Mouse (Mus musculus): ENCODE data around the gene Gm5936. TPM values are rescaled to one million over a fixed set of nuclear protein-coding genes. Genes with fewer than 3 reads are reported as not detected.
"Not testable (repeated sequence)": the region's sequence is repeated elsewhere in the genome, so short reads cannot be mapped to it uniquely, and the experiment has no call there.

Gm5936 gene
- 0.14 TPM in 1 of 2 replicates, not detected in the other for polyA plus RNA-seq (2016; fragmentation: Nextera tagmentation; extraction: Ambion mirVana)

DNA sequence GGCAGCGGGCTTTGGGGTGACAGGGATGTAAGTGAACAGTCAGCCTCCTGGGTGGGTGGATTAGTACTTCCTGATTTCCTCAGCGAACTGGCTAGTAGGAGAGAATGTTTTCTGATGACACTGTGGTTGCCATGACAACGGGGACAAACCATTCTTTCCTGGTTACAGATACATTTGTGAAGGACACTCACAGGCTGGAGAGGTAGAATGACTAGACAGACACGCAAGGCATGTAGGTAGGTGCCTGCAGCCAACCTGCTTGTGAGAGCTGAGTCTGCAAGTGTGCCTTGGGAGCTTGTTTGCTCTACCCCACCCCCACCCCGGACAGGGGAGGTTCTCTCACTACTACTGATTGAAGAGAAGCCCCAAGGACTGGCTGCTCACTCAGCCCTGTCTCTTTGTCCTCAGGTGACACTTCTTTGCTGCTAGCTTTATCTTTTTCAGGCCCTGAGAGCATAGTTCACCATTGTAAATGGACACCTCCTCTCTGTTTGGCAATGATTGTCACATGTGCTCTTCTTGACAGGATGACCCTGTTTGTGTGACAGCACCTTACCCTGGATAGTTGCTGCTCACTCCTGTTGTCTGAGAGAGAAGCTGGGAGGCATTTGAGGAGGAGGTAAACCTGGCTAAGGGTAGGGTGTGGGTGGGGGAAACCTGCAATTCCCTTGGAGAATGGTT lies at the start of gene Gm5936:
Gene Gm5936 (plus strand): TSS at position 355 of the 681 bp plus-strand sequence.
- WGBS, result 62% methylated on average over 3 of the region's 5 CpGs

GRCm38 (mm10) chrX:74856104-74856503 lies 19.1 kb downstream of the Gm5936 start:
- H3K9me3 ChIP-seq; H3K4me3 ChIP-seq; H3K36me3 ChIP-seq; H3K27me3 ChIP-seq (ENCODE audit: insufficient read depth, poor library complexity, severe bottlenecking); H3K27ac ChIP-seq; H3K4me1 ChIP-seq: not testable (repeated sequence)
- DNase-seq (ENCODE audit: low spot score), result peak; percentile 16
- WGBS, result 80% methylated on average over 12 of the region's 12 CpGs

More for the DNA sequence above, at the start of gene Gm5936:
- H3K4me1 ChIP-seq; H3K27me3 ChIP-seq (ENCODE audit: insufficient read depth, poor library complexity, severe bottlenecking); H3K9me3 ChIP-seq; H3K4me3 ChIP-seq; H3K27ac ChIP-seq; DNase-seq (ENCODE audit: low spot score); H3K36me3 ChIP-seq: not testable (repeated sequence)

DNA sequence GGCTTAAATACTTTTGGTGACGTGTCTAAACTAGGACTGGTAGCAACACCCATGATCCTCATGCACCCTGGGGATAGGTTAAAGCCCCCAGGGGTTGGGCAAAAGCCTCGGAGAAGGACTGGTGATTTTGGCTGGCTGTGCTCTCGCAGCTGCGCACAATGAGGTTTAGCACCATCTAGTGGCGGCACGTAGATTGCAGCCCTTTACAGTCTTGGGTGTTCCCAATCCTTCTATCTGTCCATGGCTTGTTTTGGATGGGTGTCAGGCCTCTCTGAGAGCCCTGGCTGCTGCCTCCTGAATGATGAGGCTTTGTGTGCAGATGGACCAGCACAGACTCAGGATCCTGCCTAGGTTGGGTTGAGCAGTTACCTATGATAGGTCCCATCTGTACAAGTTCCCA lies 43.1 kb downstream of the Gm5936 start:
- whole genome bisulfite sequencing, result 44% methylated on average over 4 of the region's 6 CpGs
- not testable (repeated sequence) for H3K9me3 ChIP-seq; DNase-seq (ENCODE audit: low spot score)

More for the DNA sequence above, 43.1 kb downstream of the Gm5936 start:
- not testable (repeated sequence) for H3K4me1 ChIP-seq; H3K27ac ChIP-seq; H3K36me3 ChIP-seq; H3K27me3 ChIP-seq (ENCODE audit: insufficient read depth, poor library complexity, severe bottlenecking); H3K4me3 ChIP-seq

Other genes with a start within 250 kb of the Gm5936 start
- gene Olfr1325, start 244.5 kb upstream of the Gm5936 start, polyA plus RNA-seq (2016; fragmentation: Nextera tagmentation; extraction: Ambion mirVana), result not detected in 2 replicates
- 0.06 and 0.12 TPM in 2 replicates for gene Gm5640, start 191.6 kb upstream of the Gm5936 start, polyA plus RNA-seq (2016; fragmentation: Nextera tagmentation; extraction: Ambion mirVana)
- gene Gm6890, start 96.3 kb upstream of the Gm5936 start, polyA plus RNA-seq (2016; fragmentation: Nextera tagmentation; extraction: Ambion mirVana), result not detected in 2 replicates
- gene Gab3, start 248.3 kb downstream of the Gm5936 start, polyA plus RNA-seq (2016; fragmentation: Nextera tagmentation; extraction: Ambion mirVana), result 0.92 and 1.7 TPM in 2 replicates

Measured in heart, embryonic 10.5 days (tissue).